Mouse (Mus musculus): ENCODE measurements at regions not wholly inside any gene's neighbourhood (a gene's known extent, or its start where the extent isn't known, plus 50 kb on each side); places are given as distances from the start of the nearest gene placed in this dataset.
"Not testable (repeated sequence)": the region's sequence is repeated elsewhere in the genome, so short reads cannot be mapped to it uniquely, and the experiment has no call there.

DNA sequence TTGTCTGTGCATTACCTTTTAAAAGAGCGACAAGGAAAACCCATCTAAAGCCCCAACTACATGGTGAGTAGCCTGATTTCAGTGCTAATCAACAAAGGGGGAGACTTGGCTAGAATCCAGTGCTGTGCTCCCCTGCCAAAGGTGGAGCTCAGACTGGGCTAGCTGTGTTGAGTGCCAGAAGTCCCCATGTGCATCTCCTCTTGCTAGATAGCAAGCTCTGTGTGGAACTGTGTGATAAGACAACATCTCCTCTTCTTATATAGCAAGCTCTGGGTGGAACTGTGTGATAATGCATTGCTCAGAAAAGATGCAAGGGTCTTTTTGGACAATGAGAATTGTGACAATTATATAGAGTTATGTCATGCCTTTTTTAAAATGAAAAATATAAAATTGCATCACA is 741.4 kb downstream of the Adam6a start:
- peak; percentile 91 for ATAC-seq (replicated peaks; ENCODE audit: low FRiP score, low TSS enrichment, poor library complexity, severe bottlenecking)

DNA sequence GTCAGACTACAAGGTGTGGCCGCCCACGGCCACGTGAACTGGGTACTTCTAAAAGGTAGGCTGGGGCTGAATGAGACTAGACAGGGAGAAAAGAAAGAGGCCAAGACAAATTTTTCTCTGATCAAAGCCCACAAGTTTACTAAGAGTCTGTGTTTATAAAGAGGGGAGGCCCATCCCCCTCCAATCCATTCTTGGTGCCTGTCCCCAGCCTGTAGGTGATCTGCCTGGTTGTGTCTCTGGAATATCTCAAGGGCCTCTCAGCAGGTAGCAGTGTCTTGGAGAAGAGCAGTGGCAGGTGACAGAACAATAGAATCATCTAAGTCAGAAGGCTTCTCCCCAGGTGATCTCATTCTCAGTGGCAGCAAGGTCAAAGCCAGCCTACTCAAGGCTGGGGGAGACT is 743.3 kb downstream of the Adam6a start:
- ATAC-seq (replicated peaks; ENCODE audit: low FRiP score, low TSS enrichment, poor library complexity, severe bottlenecking), result no peak

DNA sequence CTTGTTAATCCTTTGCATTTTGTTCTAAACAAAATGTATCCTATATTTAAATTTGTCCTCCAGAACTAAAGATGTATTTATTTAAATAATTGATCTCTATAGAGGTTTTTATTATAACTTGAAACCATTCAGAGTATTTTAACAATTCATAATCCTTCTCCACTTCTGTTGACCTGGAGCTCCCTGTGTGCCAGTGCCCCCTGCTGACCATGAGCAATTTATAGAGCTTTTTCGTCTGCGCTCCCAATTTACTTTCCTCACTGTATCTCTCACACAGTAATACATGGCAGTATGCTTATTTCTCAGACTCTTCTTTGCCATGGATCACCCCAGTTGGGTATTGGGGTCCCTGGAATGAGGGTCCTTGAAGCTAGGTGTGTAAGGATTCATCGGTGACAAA is 747.4 kb downstream of the Adam6a start:
- 0 out of 2 replicates have a peak, but pooled peaks have one; percentile 52 for ATAC-seq (replicated peaks; ENCODE audit: low FRiP score, low TSS enrichment, poor library complexity, severe bottlenecking)

DNA sequence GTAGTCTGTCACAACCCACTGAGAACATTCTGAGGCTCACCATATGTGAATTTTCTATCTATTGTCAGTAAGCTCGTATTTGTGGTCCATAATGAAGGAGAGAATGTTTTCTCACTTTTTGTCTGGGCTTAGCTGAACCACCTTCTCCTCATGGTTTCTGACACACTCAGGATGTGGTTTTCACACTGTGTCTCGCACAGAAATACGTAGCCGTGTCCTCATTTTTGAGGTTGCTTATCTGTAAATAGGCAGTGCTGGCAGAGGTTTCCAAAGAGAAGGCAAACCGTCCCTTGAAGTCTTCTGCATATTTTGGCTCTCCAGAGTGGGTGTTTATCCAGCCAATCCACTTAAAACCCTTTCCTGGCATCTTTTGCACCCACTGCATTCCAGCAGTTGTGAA is 756.1 kb downstream of the Adam6a start:
- peak; percentile 47; the same call in 1 of the 2 replicates for ATAC-seq (replicated peaks; ENCODE audit: low FRiP score, low TSS enrichment, poor library complexity, severe bottlenecking)

DNA sequence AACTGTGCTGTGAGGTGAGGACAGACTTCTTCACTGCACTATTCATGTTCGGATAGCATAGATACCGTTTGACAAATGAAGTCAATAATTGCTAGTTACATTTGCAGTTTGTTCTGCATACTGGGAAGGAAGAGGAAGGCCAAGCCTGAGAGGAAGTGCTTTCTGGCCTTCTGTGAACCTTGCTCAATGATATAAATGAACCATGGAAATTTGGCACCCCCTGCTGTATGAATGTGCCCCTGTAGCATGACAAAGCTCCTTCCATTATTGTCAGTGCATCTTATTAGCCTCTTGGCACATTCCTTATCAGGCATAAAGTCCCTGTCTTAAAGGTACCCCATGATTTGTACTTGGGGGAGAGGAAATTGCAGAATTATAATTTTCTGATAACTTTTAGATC is 758.0 kb downstream of the Adam6a start:
- ATAC-seq (replicated peaks; ENCODE audit: low FRiP score, low TSS enrichment, poor library complexity, severe bottlenecking), result no peak

DNA sequence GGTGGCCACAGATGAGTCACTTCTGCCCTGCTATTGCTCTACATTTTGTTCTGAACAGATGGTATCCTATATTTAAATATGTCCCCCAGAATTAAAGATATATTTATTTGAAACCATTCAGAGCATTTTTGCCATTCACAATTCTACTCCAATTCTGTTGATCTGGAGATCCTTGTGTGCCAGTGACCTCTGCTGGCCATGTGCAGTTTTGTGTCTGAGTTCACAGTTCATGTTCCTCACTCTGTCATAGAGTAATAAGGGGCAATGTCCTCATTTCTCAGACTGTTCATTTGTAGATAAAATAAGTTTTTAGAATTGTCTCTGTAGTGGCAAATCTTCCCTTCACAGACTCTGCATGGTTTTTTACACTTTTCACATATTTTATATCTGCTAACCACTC is 788.8 kb downstream of the Adam6a start:
- ATAC-seq (replicated peaks; ENCODE audit: low FRiP score, low TSS enrichment, poor library complexity, severe bottlenecking), result peak; percentile 79

DNA sequence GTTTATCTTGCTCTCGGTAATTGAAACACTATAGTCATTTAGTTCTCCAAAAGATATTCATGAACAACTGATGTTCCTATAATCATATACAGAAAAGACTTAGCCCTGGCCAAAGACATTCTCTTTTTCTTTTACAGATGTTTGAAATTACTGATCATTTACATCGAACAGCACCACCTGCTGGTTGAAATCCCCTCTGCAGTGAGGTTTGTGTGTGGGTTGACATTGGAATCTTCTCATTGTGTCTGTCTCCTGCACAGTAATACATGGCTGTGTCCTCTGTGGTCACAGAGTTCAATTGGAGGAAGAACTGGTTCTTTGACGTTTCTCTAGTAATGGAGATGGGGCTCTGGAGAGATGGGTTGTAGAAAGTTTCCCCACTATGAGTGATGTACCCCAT is 822.6 kb downstream of the Adam6a start:
- peak; percentile 82 for ATAC-seq (replicated peaks; ENCODE audit: low FRiP score, low TSS enrichment, poor library complexity, severe bottlenecking)

DNA sequence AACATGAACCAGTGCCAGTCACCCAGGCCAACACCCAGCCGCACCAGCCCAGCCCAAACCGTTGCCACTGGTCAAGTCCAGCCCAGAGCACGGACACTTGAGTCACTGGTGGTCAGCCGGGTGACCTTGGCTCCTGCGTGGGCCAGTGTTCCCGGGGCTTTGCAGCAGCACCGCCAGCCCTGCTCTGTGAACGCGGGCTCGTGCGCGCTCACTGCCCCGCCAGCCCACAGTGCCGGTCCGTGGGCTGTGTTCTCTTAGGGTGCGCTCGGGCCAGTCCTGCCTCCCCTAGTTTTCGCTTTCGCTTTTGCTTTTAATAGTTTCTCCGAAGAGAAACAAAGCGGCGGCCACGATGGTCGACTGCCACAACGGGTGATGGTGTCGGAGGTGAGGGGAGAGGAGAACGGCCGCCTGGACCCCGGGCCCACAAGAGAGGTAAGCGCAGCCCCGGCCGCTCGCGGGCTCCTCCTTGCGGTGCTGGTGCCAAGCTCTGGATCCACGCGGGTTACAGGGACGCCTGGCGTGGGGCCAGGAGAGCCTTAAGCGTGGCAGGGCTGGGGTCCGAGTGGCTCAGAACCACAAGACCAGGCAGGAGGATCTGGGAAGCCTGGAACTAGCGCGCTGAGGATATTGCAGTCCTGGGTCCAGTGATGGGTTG is 835.1 kb downstream of the Adam6a start:
- ATAC-seq (replicated peaks; ENCODE audit: low FRiP score, low TSS enrichment, poor library complexity, severe bottlenecking), result peak; percentile 93

DNA sequence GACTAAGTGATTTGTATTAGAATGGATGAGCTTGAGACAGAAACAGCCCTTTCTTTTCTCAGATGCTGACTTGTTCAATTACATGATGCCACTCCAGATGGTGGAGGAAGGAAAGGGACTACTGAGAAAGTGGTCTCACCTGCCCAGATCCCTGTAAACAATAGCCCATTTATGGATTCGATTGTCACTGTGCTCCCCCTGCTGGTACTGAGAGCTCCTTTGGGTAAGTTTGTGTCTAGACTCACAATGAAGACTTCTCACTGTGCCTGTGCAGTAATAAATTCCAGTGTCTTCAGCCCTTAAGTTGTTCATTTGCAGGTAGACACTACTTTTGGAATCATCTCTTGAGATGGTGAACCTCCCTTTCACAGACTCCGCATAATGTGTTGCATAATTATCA is 847.7 kb downstream of the Adam6a start:
- peak; percentile 59; the same call in 1 of the 2 replicates for ATAC-seq (replicated peaks; ENCODE audit: low FRiP score, low TSS enrichment, poor library complexity, severe bottlenecking)

DNA sequence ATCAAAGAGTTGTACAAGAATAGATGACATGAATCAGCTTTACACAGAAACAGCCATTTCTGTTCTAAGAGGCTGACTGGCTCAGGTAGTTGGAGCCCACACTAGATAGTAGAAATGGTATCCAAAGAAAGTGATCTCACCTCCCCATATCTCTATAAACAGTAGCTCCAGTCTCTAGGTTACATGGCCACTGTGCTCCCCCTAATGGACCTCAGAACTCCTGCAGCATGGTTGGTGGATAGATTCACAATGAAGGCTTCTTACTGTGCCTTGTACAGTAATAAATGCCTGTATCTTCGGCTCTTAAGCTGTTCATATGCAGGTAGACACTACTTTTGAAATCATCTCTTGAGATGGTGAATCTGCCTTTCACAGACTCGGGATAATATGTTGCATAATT is 862.5 kb downstream of the Adam6a start:
- peak; percentile 71 for ATAC-seq (replicated peaks; ENCODE audit: low FRiP score, low TSS enrichment, poor library complexity, severe bottlenecking)

DNA sequence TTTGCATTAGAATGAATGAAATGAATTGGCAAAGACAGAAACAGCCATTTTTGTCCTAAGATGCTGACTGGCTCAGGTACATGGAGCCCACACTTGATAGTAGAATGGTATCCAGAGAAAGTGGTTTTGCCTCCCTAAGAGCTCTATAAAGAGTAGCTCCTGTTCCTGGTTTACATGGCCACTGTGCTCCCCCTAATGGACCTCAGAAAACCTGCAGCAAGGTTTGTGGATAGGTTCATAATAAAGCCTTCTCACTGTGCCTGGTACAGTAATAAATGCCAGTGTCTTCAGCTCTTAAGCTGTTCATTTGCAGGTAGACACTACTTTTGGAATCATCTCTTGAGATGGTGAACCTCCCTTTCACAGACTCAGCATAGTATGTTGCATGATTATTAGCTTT is 890.8 kb downstream of the Adam6a start:
- ATAC-seq (replicated peaks; ENCODE audit: low FRiP score, low TSS enrichment, poor library complexity, severe bottlenecking), result peak; percentile 93

DNA sequence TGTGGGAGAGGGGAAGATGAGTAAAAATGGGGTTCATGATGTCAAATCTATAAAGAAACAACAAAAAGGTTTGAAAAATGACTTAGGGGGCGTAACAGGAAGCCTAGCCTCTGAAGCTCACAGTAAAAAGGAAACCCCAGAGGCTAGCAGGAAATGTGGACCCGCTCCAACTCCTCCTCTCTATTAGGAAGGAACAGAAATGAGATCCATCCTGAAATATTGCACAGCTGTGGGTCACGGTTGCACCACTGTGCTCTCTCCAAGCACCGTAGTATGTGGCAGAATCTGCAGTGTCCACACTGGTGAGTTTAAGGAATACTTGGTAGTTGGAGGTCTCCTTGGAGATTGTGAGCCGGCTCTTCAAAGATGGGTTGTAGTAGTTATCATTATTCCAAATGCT is 918.3 kb downstream of the Adam6a start:
- ATAC-seq (replicated peaks; ENCODE audit: low FRiP score, low TSS enrichment, poor library complexity, severe bottlenecking), result no peak

DNA sequence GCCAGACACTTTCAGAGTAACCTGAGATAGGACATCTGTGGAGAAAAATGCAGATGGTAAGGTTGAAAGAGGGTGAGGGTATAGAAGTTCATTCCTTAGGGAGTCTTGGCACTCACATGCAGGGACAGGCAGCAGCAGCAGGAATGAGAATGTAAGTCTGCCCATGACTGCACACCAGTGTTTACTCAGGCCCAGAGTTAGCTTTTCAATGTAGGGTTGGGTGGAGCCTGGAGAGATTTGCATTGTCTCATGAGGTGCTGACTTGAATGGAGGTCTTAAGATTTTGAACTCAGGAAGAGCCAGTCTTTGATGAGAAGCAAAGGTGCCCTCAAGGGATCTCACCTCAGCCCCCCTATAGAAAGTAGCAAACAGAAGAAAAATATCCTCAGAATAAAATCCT is 918.9 kb downstream of the Adam6a start:
- no peak for ATAC-seq (replicated peaks; ENCODE audit: low FRiP score, low TSS enrichment, poor library complexity, severe bottlenecking)

DNA sequence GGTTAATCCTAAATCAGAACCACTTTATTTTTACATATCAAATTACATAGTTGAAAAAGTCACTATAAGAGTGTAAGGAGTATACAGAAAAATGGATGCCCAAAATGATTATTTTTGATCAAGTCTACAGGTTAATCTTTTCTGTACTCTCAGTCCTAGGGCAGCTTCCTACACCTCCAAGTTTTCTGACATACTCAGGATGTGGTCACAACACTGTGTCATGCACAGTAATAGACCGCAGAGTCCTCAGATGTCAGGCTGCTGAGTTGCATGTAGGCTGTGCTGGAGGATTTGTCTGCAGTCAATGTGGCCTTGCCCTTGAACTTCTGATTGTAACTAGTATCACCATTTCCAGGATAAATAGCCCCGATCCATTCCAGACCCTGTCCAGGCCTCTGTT is 925.1 kb downstream of the Adam6a start:
- no peak for ATAC-seq (replicated peaks; ENCODE audit: low FRiP score, low TSS enrichment, poor library complexity, severe bottlenecking)

DNA sequence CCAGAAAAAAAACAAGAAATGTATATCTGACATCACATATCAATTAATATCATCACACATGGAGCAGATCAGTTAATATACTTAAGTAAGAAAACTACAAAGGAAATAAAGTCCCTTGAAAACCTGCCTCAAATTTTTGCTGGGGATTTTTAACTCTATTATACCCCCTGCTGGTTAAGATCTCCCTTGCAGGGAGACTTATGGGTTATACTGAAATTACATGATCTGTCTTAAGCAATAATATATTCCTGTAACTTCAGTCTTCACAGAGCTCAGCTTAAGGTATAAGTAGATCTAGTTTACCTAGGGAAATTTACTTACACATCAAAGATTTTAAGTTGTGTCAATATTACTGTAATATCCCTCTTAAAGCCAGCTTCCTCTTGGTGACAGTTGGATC is 929.0 kb downstream of the Adam6a start:
- ATAC-seq (replicated peaks; ENCODE audit: low FRiP score, low TSS enrichment, poor library complexity, severe bottlenecking), result not testable (repeated sequence)

DNA sequence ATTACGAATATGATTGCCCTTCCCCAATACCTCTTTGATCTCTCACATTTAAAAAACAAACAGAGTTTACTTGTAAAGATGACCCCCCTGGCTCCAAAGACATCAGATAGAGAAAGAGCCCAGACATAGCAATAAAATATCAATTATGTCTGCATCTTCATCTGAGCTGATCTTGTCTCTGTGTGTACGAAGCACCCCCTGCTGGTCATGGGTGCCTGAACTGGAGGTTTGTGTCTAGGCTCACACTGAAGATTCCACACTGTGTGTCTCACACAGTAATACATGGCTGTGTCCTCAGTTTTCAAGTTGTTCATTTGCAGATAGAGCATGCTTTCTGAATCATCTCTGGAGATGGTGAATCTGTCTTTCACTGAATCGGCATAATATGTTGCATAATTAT is 935.0 kb downstream of the Adam6a start:
- ATAC-seq (replicated peaks; ENCODE audit: low FRiP score, low TSS enrichment, poor library complexity, severe bottlenecking), result no peak

DNA sequence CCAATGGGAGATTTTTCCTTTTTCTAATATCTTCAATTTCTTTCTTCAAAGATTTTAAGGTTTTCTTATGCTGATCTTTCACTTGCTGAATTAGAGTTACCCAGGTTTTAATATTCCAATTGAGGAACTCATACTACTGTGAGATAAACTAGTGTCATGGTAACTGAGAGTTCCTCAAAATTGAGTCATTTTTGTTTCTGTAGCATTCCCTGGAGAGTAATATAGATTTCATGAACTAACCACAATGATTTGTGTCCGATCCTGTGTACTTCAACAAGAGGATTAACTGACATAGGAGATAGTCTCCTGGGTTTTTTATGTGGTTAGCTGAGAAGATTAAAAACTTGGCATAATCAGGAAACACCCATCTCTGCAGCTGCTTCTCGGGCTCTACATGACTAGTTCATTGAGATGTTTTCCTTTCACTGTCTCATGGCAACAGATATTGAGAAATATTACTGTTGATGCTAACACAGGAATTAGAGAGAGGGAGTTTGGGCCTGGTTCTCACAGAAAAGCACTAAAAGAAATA is 949.9 kb downstream of the Adam6a start:
- peak; percentile 50; the same call in 1 of the 2 replicates for ATAC-seq (replicated peaks; ENCODE audit: low FRiP score, low TSS enrichment, poor library complexity, severe bottlenecking)

DNA sequence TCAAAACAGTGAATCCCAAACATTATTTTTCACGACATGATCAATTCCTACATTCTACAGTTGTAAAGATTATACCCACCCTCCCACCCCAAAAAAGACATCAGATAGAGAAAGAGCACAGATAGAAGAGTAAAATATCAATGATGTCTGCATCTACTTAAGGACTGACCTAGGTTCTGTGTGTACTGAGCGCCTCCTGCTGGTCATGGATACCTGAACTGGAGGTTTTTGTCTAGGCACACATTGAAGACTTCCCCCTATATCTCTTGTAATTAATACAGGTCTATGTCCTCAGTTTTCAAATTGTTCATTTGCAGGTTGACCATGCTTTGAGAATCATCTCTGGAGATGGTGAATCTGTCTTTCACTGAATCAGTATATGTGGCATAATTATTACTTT is 952.0 kb downstream of the Adam6a start:
- ATAC-seq (replicated peaks; ENCODE audit: low FRiP score, low TSS enrichment, poor library complexity, severe bottlenecking), result no peak

DNA sequence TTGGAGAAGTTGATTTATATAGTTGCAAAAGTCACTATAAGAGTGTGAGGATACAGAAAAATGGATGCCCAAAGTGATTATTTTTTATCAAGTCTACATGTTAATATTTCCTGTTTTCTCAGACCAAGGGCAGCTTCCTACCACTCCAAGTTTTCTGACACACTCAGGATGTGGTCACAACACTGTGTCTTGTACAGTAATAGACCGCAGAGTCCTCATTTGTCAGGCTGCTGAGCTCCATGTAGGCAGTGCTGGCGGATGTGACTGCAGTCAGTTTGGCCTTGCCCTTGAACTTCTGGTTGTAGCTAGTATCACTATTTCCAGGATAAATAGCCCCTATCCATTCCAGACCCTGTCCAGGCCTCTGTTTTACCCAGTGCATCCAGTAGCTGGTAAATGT is 969.4 kb downstream of the Adam6a start:
- no peak for ATAC-seq (replicated peaks; ENCODE audit: low FRiP score, low TSS enrichment, poor library complexity, severe bottlenecking)

DNA sequence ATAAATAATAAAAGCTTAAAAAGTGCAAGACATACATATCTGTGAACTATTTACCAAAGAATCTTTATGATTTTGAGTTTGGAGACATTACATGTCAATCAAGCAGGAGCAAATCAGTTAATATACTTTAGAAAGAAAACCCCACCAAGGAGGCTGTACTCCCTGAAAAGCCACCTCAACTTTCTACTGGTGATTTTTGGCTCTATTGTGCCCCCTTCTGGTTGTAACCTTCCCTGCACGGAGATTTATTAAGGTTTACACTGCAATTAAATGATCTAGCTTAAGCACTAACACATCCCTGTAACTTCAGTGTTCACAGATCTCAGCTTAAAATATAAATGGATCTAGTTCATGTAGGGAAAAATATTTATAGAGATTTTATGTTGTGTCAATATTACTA is 998.4 kb downstream of the Adam6a start:
- ATAC-seq (replicated peaks; ENCODE audit: low FRiP score, low TSS enrichment, poor library complexity, severe bottlenecking), result not testable (repeated sequence)

DNA sequence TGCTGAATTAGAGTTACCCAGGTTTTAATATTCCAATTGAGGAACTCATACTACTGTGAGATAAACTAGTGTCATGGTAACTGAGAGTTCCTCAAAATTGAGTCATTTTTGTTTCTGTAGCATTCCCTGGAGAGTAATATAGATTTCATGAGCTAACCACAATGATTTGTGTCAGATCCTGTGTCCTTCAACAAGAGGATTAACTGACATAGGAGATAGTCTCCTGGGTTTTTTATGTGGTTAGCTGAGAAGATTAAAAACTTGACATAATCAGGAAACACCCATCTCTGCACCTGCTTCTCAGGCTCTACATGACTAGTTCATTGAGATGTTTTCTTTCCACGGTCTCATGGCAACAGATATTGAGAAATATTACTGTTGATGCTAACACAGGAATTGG is 1001.2 kb downstream of the Adam6a start:
- ATAC-seq (replicated peaks; ENCODE audit: low FRiP score, low TSS enrichment, poor library complexity, severe bottlenecking), result not testable (repeated sequence)

DNA sequence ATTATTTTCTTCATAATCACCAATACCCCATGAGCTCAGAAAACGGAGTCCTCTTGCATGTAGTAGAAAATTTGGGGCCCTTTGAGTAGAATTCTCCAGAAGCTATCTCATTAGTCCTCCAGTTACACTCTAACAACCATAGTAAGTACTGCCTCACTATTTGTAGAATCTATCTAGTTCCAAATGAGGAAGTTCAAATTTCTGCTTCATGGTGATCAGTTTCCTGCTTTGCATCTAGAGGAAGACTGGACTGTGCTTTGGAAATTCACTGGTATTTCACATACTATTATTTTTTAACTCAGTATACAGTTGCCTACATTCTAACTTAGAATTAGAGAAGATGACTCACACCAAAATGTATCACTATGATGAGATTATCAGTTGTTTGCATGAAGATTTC is 1018.7 kb downstream of the Adam6a start:
- no peak for ATAC-seq (replicated peaks; ENCODE audit: low FRiP score, low TSS enrichment, poor library complexity, severe bottlenecking)

Data from megakaryocyte-erythroid progenitor cell, adult 5-6 weeks (primary cell).